Mouse (Mus musculus) liver, adult 2 months (tissue): Measurements from ENCODE around the gene Polr2b.

Source experiments
- CTCF ChIP-seq: fragments of 200-500 bp; IDR thresholded peaks from 2 replicates; pipeline ENCODE4 v1.5.1; 2011; ENCODE audit warnings: low read depth, low read length, control low read depth
- POLR2A ChIP-seq: fragments of 200-500 bp; IDR thresholded peaks from 2 replicates; pipeline ENCODE4 v1.6.1; 2011; ENCODE audit warnings: low read length, control low read depth; ENCODE audit not compliant: insufficient read depth; ENCODE audit errors: extremely low read depth

GRCm38 (mm10) chr5:77266066-77266885, 43.7 kb upstream of the Polr2b start:
- TF ChIP-seq CTCF (no peak), POLR2A (no peak)
